Mouse (Mus musculus): ENCODE data around the gene Slc8b1. TPM values are rescaled to one million over a fixed set of nuclear protein-coding genes. Genes with fewer than 3 reads are reported as not detected.

Gene Slc8b1
- total and polyA plus RNA-seq, 2 experiments from 2014 or later: 1.9 to 2.5 TPM

GRCm38 (mm10) chr5:120555871-120556270 is 44.9 kb downstream of the Slc8b1 start:
- no peak overlapping the region for H3K27ac ChIP-seq (ENCODE audit: low read depth, low read length)
- no peak overlapping the region for H3K9ac ChIP-seq (replicated peaks; ENCODE audit: low read length, poor library complexity, severe bottlenecking)
- no peaks in the 10 kb centered on the region for H3K27me3 ChIP-seq (ENCODE audit: insufficient read depth, low read length)
- 85% methylated on average over 24 of the region's 24 CpGs for WGBS
- no peaks in the 10 kb centered on the region for H3K9me3 ChIP-seq (ENCODE audit: low read length)
- H3K4me2 ChIP-seq (ENCODE audit: low read depth, low read length, poor library complexity, severe bottlenecking): no peak overlapping the region
- TF ChIP-seq CTCF (IDR thresholded peaks at IDR 0.05): no peak
- ATAC-seq (ENCODE audit: low FRiP score) (no peak), DNase-seq (ENCODE audit: low spot score) (no peak)
- H3K4me3 ChIP-seq (ENCODE audit: low read depth, low read length): no peak overlapping the region
- H3K4me1 ChIP-seq (ENCODE audit: insufficient read depth, low read length): no peaks in the 10 kb centered on the region; the same call in 1 of the 2 replicates
- peaks cover 22% of the 10 kb centered on the region; the same call in 1 of the 2 replicates for H3K36me3 ChIP-seq (ENCODE audit: insufficient read depth, low read length)

GRCm38 (mm10) chr5:120558041-120558440 is 47.1 kb downstream of the Slc8b1 start:
- no peak for DNase-seq (ENCODE audit: low spot score)

GRCm38 (mm10) chr5:120558762-120559161 is 47.8 kb downstream of the Slc8b1 start:
- H3K4me1 ChIP-seq (ENCODE audit: insufficient read depth, low read length): no peaks in the 10 kb centered on the region; the same call in 1 of the 2 replicates
- TF ChIP-seq CTCF (IDR thresholded peaks at IDR 0.05): no peak
- H3K4me3 ChIP-seq (ENCODE audit: low read depth, low read length): no peak overlapping the region
- no peaks in the 10 kb centered on the region for H3K27me3 ChIP-seq (ENCODE audit: insufficient read depth, low read length)
- WGBS: 66% methylated on average over 14 of the region's 14 CpGs
- H3K27ac ChIP-seq (ENCODE audit: low read depth, low read length): no peak overlapping the region
- H3K9ac ChIP-seq (replicated peaks; ENCODE audit: low read length, poor library complexity, severe bottlenecking): no peak overlapping the region
- no peaks in the 10 kb centered on the region for H3K9me3 ChIP-seq (ENCODE audit: low read length)
- ATAC-seq (ENCODE audit: low FRiP score) (no peak), DNase-seq (ENCODE audit: low spot score) (no peak)
- peaks cover 15% of the 10 kb centered on the region; the same call in 1 of the 2 replicates for H3K36me3 ChIP-seq (ENCODE audit: insufficient read depth, low read length)
- no peak overlapping the region for H3K4me2 ChIP-seq (ENCODE audit: low read depth, low read length, poor library complexity, severe bottlenecking)

More at GRCm38 (mm10) chr5:120558041-120558440, 47.1 kb downstream of the Slc8b1 start:
- Histone ChIP-seq H3K4me3 (ENCODE audit: low read depth, low read length) (no peak overlapping the region), H3K9ac (replicated peaks; ENCODE audit: low read length, poor library complexity, severe bottlenecking) (no peak overlapping the region), H3K9me3 (ENCODE audit: low read length) (no peaks in the 10 kb centered on the region), H3K4me1 (ENCODE audit: insufficient read depth, low read length) (no peaks in the 10 kb centered on the region; the same call in 1 of the 2 replicates), H3K36me3 (ENCODE audit: insufficient read depth, low read length) (peaks cover 22% of the 10 kb centered on the region; the same call in 1 of the 2 replicates), H3K27me3 (ENCODE audit: insufficient read depth, low read length) (no peaks in the 10 kb centered on the region), H3K27ac (ENCODE audit: low read depth, low read length) (no peak overlapping the region), H3K4me2 (ENCODE audit: low read depth, low read length, poor library complexity, severe bottlenecking) (no peak overlapping the region)
- TF ChIP-seq CTCF (IDR thresholded peaks at IDR 0.05): no peak
- WGBS: 60% methylated on average over 8 of the region's 8 CpGs
- ATAC-seq (ENCODE audit: low FRiP score): no peak

- peak overlapping the region; percentile 38; the same call in 1 of the 2 replicates for H3K27ac ChIP-seq (ENCODE audit: low read depth, low read length)
- no peak for TF ChIP-seq CTCF (IDR thresholded peaks at IDR 0.05)
- H3K36me3 ChIP-seq (ENCODE audit: insufficient read depth, low read length): peaks cover 11% of the 10 kb centered on the region; the same call in 1 of the 2 replicates
- H3K27me3 ChIP-seq (ENCODE audit: insufficient read depth, low read length): no peaks in the 10 kb centered on the region
- H3K9ac ChIP-seq (replicated peaks; ENCODE audit: low read length, poor library complexity, severe bottlenecking): no peak overlapping the region
- H3K4me3 ChIP-seq (ENCODE audit: low read depth, low read length): no peak overlapping the region
- no peak overlapping the region for H3K4me2 ChIP-seq (ENCODE audit: low read depth, low read length, poor library complexity, severe bottlenecking)
- H3K4me1 ChIP-seq (ENCODE audit: insufficient read depth, low read length): no peaks in the 10 kb centered on the region; the same call in 1 of the 2 replicates
- 68% methylated on average over 8 of the region's 9 CpGs for WGBS
- H3K9me3 ChIP-seq (ENCODE audit: low read length): no peaks in the 10 kb centered on the region
- DNase-seq (ENCODE audit: low spot score): no peak
- ATAC-seq (ENCODE audit: low FRiP score): no peak
These were observed 49.2 kb downstream of the Slc8b1 start for GRCm38 (mm10) chr5:120560129-120560615.

- H3K4me1 ChIP-seq (ENCODE audit: insufficient read depth, low read length): no peaks in the 10 kb centered on the region; the same call in 1 of the 2 replicates
- no peak overlapping the region for H3K9ac ChIP-seq (replicated peaks; ENCODE audit: low read length, poor library complexity, severe bottlenecking)
- no peak for TF ChIP-seq CTCF (IDR thresholded peaks at IDR 0.05)
- peaks cover 7% of the 10 kb centered on the region; the same call in 1 of the 2 replicates for H3K36me3 ChIP-seq (ENCODE audit: insufficient read depth, low read length)
- WGBS: 22% methylated on average over 16 of the region's 16 CpGs
- peak overlapping the region; percentile 38; the same call in 1 of the 2 replicates for H3K27ac ChIP-seq (ENCODE audit: low read depth, low read length)
- ATAC-seq (ENCODE audit: low FRiP score) (0 out of 2 replicates have a peak, but pooled peaks have one; percentile 36), DNase-seq (ENCODE audit: low spot score) (peak; percentile 76)
- no peak overlapping the region for H3K4me3 ChIP-seq (ENCODE audit: low read depth, low read length)
- H3K27me3 ChIP-seq (ENCODE audit: insufficient read depth, low read length): no peaks in the 10 kb centered on the region
- no peaks in the 10 kb centered on the region for H3K9me3 ChIP-seq (ENCODE audit: low read length)
- 0 out of 2 replicates have a peak overlapping the region, but pooled peaks have one; percentile 6 for H3K4me2 ChIP-seq (ENCODE audit: low read depth, low read length, poor library complexity, severe bottlenecking)
These were observed 49.8 kb downstream of the Slc8b1 start for GRCm38 (mm10) chr5:120560616-120561311.

Data from midbrain, postnatal 0 days (tissue).